Mouse (Mus musculus): Measurements from ENCODE around the gene Hsd11b1.

DNA sequence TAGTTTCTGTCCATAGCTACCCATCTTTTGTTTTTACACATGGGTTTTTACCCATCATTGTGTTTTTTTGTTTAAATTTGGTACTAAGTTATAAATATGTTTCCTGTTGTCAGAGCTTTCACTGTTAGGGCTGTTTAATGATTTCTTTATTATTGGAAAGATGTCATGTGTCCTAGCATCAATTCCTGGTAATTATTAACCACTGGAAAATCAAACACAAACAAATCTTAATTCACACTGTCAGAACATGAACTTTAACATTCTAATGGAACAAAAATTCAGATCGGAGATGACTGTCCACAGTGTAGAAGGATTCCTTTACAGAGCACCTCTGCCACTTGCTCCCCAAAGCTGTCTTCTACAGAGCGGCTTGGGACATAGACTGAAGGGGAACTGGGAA is 58.4 kb downstream of the Hsd11b1 start:
- TF ChIP-seq CTCF (IDR thresholded peaks at IDR 0.05; ENCODE audit: low read depth), result no peak
- no peak for TF ChIP-seq EP300 (optimal IDR thresholded peaks at IDR 0.05)
